In genomic region chr11:59526472-59527080, GRCm38 (mm10) we compare ENCODE assay signal across 8 mouse cellular contexts. TPM values are rescaled to one million over a fixed set of nuclear protein-coding genes. Genes with fewer than 3 reads are reported as not detected.
DNase-seq lines count a peak whose midpoint lies in the region; ATAC-seq and TF ChIP-seq lines count a peak whose summit lies in the region.

Zkscan17 (minus strand) TSS chr11:59526751.

- no peaks in the 10 kb centered on the region for H3K9me3 ChIP-seq in hindbrain, embryonic 16.5 days (ENCODE audit: control insufficient read depth, low read length)
- H3K9me3 ChIP-seq in lung, postnatal 0 days (ENCODE audit: low read length): no peaks in the 10 kb centered on the region

- no peak within 1 kb of the TSS for H3K27ac ChIP-seq in gastrocnemius, adult 2 months
- no peak within 1 kb of the TSS for H3K27ac ChIP-seq in hindbrain, embryonic 16.5 days (ENCODE audit: low read depth, low read length)
- H3K27ac ChIP-seq in lung, postnatal 0 days (ENCODE audit: low read length): no peak within 1 kb of the TSS; the same call in 1 of the 2 replicates
- H3K27ac ChIP-seq in small intestine, adult 2 months (ENCODE audit: insufficient read depth, low read depth, low read length): no peak within 1 kb of the TSS

- H3K36me3 ChIP-seq in hindbrain, embryonic 16.5 days (ENCODE audit: control insufficient read depth, insufficient read depth, low read length): no peaks in the 10 kb centered on the region
- no peaks in the 10 kb centered on the region for H3K36me3 ChIP-seq in lung, postnatal 0 days (ENCODE audit: insufficient read depth, low read length)
- no peaks in the 10 kb centered on the region for H3K36me3 ChIP-seq in small intestine, adult 2 months (ENCODE audit: control insufficient read depth, insufficient read depth, low read length)

- no peak for TF ChIP-seq EP300 in lung, postnatal 0 days (IDR thresholded peaks at IDR 0.05)

- TF ChIP-seq POLR2A in small intestine, adult 2 months (IDR thresholded peaks at IDR 0.05; ENCODE audit: low read depth, low read length): no peak

- H3K27me3 ChIP-seq in hindbrain, embryonic 16.5 days (replicated peaks; ENCODE audit: control insufficient read depth, insufficient read depth, low read length): no peaks in the 10 kb centered on the region
- H3K27me3 ChIP-seq in lung, postnatal 0 days (replicated peaks; ENCODE audit: insufficient read depth, low read length): no peaks in the 10 kb centered on the region
- H3K27me3 ChIP-seq in small intestine, adult 2 months (ENCODE audit: control insufficient read depth, insufficient read depth, low read length): no peaks in the 10 kb centered on the region

- intact Hi-C loops in gastrocnemius, adult 2 months (cut with DNase I): loop anchor here (5.0 kb wide), 1 partner anchor 86 kb away; no protein-coding TSS in a partner anchor

- H3K4me1 ChIP-seq in hindbrain, embryonic 16.5 days (ENCODE audit: control insufficient read depth, insufficient read depth, low read depth, low read length): no peaks in the 10 kb centered on the region
- no peaks in the 10 kb centered on the region for H3K4me1 ChIP-seq in lung, postnatal 0 days (ENCODE audit: insufficient read depth, low read depth, low read length)
- H3K4me1 ChIP-seq in small intestine, adult 2 months (ENCODE audit: control insufficient read depth, insufficient read depth, insufficient read length, low read length): no peaks in the 10 kb centered on the region

- H3K9ac ChIP-seq in hindbrain, embryonic 16.5 days (ENCODE audit: low read depth, low read length): no peak within 1 kb of the TSS
- no peak within 1 kb of the TSS for H3K9ac ChIP-seq in lung, postnatal 0 days (replicated peaks; ENCODE audit: low read depth)

- 51% methylated on average over 8 of the region's 8 CpGs for WGBS in hindbrain, embryonic 16.5 days
- WGBS in lung, postnatal 0 days: 50% methylated on average over 8 of the region's 8 CpGs
- WGBS in small intestine, adult 2 months: 40% methylated on average over 8 of the region's 8 CpGs

- H3K4me3 ChIP-seq in gastrocnemius, adult 2 months: no peak within 1 kb of the TSS
- no peak within 1 kb of the TSS for H3K4me3 ChIP-seq in hindbrain, embryonic 16.5 days (ENCODE audit: low read length)
- H3K4me3 ChIP-seq in lung, postnatal 0 days (ENCODE audit: low read depth, low read length): no peak within 1 kb of the TSS
- H3K4me3 ChIP-seq in small intestine, adult 2 months (ENCODE audit: low read depth, low read length): 0 out of 2 replicates have a peak within 1 kb of the TSS, but pooled peaks have one; percentile 13

- ATAC-seq in hindbrain, embryonic 16.5 days: no peak
- ATAC-seq in lung, postnatal 0 days: no peak

- TF ChIP-seq CTCF in gastrocnemius, adult 2 months (IDR thresholded peaks at IDR 0.05): peak; percentile 13; the same call in 1 of the 2 replicates
- peak; percentile 54 for TF ChIP-seq CTCF in lung, postnatal 0 days (IDR thresholded peaks at IDR 0.05)
- no peak for TF ChIP-seq CTCF in small intestine, adult 2 months (IDR thresholded peaks at IDR 0.05; ENCODE audit: extremely low read depth, insufficient read length, insufficient replicate concordance, low read depth, low read length)

- peak; percentile 34 for DNase-seq in kidney, adult 18-20 months
- no peak for DNase-seq in kidney, adult 11 months
- DNase-seq in adipocyte (ENCODE audit: low spot score): peak; percentile 28
- no peak for DNase-seq in gastrocnemius, adult 2 months
- DNase-seq in lung, postnatal 0 days (ENCODE audit: low spot score): peak; percentile 66
- no peak for DNase-seq in layer of hippocampus, adult 8-10 months (ENCODE audit: low spot score in 2 of 2)

- no peak within 1 kb of the TSS for H3K4me2 ChIP-seq in hindbrain, embryonic 16.5 days (ENCODE audit: low read length)
- H3K4me2 ChIP-seq in lung, postnatal 0 days (replicated peaks; ENCODE audit: low read depth, low read length): no peak within 1 kb of the TSS

RNA-seq across cellular contexts. Expression of gene Zkscan17, which starts in this region (rescaled TPM):
- total RNA-seq in gastrocnemius, adult 2 months (2021): 10 to 100 TPM; 13.7 to 19.3 TPM
- polyA plus RNA-seq in hindbrain, embryonic 16.5 days (2015; fragmentation: Nextera tagmentation; extraction: Ambion mirVana): 11.4 and 15.5 TPM in 2 replicates
- 13.1 and 13.3 TPM in 2 replicates for polyA plus RNA-seq in lung, postnatal 0 days (2015; fragmentation: Nextera tagmentation; extraction: Ambion mirVana)
- polyA plus RNA-seq in small intestine, adult 2 months (2012; rRNA removed): 3.7 and 5.8 TPM in 2 replicates
- total RNA-seq in layer of hippocampus, adult 8-10 months (2022): 1 to 10 TPM; 6.4 to 10.0 (median 8.3) TPM

Comparison
In these comparisons a context has a peak if more than half of its experiments do, and no peak if none do; other contexts are left out.
1. DNase-seq: peak in kidney, adult 18-20 months (single experiment), adipocyte (single experiment) and lung, postnatal 0 days (single experiment); none in kidney, adult 11 months (single experiment), gastrocnemius, adult 2 months (single experiment) and layer of hippocampus, adult 8-10 months (0 of 2).